Mouse (Mus musculus): ENCODE measurements around the gene Eef2kmt.

Gene Eef2kmt

GRCm38 (mm10) chr16:5222140-5222539, 33.6 kb downstream of the Eef2kmt start, which contains the start of gene AU021092:
AU021092 (minus strand) TSS chr16:5222299.
- DNase-seq (ENCODE audit: low spot score): no peak

DNA sequence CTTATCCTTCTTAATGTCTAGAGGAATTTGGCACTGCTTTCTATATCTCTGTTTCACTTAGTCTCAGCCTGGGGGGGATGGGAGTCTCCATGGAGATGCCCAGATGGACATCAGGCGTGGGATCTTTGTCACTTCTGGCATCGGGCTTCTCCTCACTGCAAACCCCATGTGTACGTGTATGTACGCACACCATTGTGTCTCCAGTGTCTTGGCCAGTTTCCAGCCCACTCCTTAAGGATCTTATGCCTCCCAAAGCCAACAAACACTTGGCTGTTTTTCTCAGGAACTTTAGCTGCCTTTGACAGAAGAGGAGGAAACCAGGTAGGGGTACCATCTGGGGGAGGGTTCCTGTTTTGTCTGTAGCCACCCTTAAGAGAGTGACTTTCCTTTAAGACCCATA, 34.4 kb downstream of the Eef2kmt start:
- DNase-seq (ENCODE audit: low spot score): no peak

- DNase-seq (ENCODE audit: low spot score): no peak
These were observed 38.2 kb downstream of the Eef2kmt start for GRCm38 (mm10) chr16:5217341-5218133.

DNA sequence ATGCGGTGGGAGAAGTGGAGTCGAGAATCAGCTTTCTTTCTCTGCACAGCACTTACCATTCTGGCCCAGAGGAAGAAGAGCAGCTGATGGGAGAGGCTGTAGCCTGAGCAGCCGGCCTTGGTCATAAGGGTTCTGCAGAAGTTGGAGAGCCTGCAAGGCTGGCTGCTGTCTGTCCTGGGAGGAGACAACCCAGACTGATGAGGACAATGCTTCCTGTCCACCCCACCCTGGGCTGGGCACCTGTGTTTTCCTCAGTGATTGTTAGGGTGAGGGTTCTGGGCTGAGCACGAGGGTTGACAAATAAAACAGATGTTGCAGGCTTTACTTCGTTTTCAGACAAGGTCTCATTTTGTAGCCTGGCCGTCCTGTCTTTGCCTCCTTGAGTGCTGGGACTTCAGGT, 39.1 kb downstream of the Eef2kmt start:
- DNase-seq (ENCODE audit: low spot score): no peak

GRCm38 (mm10) chr16:5214126-5214525, 41.7 kb downstream of the Eef2kmt start:
- DNase-seq (ENCODE audit: low spot score): no peak

- no peak for DNase-seq (ENCODE audit: low spot score)
These were observed 43.6 kb downstream of the Eef2kmt start for GRCm38 (mm10) chr16:5212150-5212549.

- no peak for DNase-seq (ENCODE audit: low spot score)
These were observed 45.4 kb downstream of the Eef2kmt start for GRCm38 (mm10) chr16:5210365-5210764.

DNA sequence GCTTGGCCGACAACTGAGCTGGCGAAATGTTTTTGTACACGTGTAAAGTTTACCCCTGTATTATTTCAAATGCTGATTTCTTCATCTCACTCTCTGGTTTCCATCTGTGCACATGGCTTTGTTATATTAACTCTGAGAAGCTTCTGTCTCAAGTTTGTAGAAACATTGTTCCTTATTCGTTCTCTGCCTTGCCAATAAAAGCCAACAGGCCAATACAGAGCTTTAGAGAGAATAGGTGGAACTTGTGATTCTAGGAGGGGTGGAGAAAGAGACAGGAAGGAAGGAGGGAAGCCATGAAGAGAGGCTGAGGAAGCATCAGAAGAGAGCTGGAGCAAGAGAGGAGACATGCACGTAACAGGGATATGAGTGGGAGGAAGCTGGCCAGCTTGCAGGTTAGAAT, 49.7 kb downstream of the Eef2kmt start:
- no peak for DNase-seq (ENCODE audit: low spot score)

GRCm38 (mm10) chr16:5205431-5205970, 50.3 kb downstream of the Eef2kmt start:
- no peak for DNase-seq (ENCODE audit: low spot score)

DNA sequence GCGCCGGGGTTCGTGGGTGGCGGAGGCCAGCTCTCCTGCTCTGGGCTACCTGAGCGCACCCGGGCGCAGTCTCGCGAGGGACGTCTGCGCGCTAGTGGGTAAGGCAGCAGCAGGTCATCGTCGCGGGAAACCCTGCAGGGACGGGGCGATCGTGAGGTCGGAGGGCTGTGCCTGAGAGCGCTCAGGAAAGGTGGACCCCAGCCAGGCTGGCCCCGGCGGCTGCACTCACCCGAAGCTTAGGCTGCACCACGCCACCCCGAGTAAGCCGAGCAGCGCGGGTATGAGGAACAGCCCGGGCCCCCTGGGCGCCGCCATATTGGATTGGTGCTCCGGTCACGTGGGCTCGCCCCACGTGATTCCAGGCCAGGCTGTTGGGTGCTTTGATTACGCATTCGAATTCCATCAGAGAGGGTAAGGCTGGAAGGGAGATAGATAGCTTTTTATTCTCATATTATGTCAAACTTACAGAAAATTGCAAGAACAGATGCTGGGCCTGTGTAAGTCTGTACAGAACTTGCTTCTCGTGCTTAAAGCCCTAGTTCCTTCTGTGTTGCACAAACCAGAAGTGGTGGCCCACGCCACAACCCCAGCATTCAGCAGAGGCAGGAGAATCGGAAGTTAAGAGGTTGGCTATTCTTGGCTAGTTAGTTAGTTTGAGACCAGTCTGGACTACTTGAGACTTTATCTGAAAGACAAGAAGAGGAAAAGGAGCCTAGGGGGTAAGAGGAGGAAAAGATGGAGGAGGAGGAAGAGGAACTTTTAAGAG, 51.9 kb downstream of the Eef2kmt start, which contains the start of gene Nagpa:
Nagpa (minus strand) TSS at position 345 of the 766 bp plus-strand sequence.
- peak; percentile 77 for DNase-seq (ENCODE audit: low spot score)

- DNase-seq (ENCODE audit: low spot score): no peak
These were observed 52.6 kb downstream of the Eef2kmt start for GRCm38 (mm10) chr16:5203200-5203599.

GRCm38 (mm10) chr16:5202681-5203080, 53.1 kb downstream of the Eef2kmt start:
- DNase-seq (ENCODE audit: low spot score): no peak

GRCm38 (mm10) chr16:5195080-5195479, 60.7 kb downstream of the Eef2kmt start:
- peak; percentile 29 for DNase-seq (ENCODE audit: low spot score)

Data from left cerebral cortex, adult 11 months (tissue).